Comparison of ENCODE assay signal across 16 mouse cellular contexts in genomic region chr7:64679771-64680479, GRCm38 (mm10).
DNase-seq lines count a peak whose midpoint lies in the region; ATAC-seq lines count a peak whose summit lies in the region.
"Had no signal": no experiment of that assay in that cellular context is flagged by ENCODE, and none has a peak within 500 bp of the region (broad histone marks: within the 10 kb centered on the region; RNA-seq: fewer than 3 reads in every experiment).

No protein-coding gene starts in this region.

- 84% methylated on average over 10 of the region's 10 CpGs for WGBS in hindbrain, embryonic 16.5 days
- WGBS in hindbrain, embryonic 10.5 days: 95% methylated on average over 10 of the region's 10 CpGs
- WGBS in kidney, embryonic 14.5 days: 88% methylated on average over 10 of the region's 10 CpGs

- H3K9ac ChIP-seq in hindbrain, embryonic 16.5 days (ENCODE audit: low read depth, low read length): no peak overlapping the region
- H3K9ac ChIP-seq in kidney, embryonic 14.5 days (ENCODE audit: low read depth, low read length): no peak overlapping the region
- H3K9ac ChIP-seq: embryonic facial prominence, embryonic 12.5 days; heart, embryonic 13.5 days; intestine, embryonic 15.5 days; lung, embryonic 14.5 days; neural tube, embryonic 13.5 days had no signal

- no peak overlapping the region for H3K4me3 ChIP-seq in hindbrain, embryonic 16.5 days (ENCODE audit: low read length)
- H3K4me3 ChIP-seq in hindbrain, embryonic 10.5 days: no peak overlapping the region
- no peak overlapping the region for H3K4me3 ChIP-seq in kidney, embryonic 14.5 days (ENCODE audit: low read length)
- H3K4me3 ChIP-seq: embryonic facial prominence, embryonic 12.5 days; heart, embryonic 13.5 days; intestine, embryonic 15.5 days; limb, embryonic 10.5 days; neural tube, embryonic 13.5 days had no signal

- peak; percentile 63 for ATAC-seq in hindbrain, embryonic 16.5 days
- no peak for ATAC-seq in kidney, embryonic 14.5 days (ENCODE audit: low FRiP score, low TSS enrichment)
- ATAC-seq: intestine, embryonic 15.5 days had no signal

- H3K27me3 ChIP-seq in hindbrain, embryonic 16.5 days (replicated peaks; ENCODE audit: control insufficient read depth, insufficient read depth, low read length): no peaks in the 10 kb centered on the region
- no peaks in the 10 kb centered on the region for H3K27me3 ChIP-seq in hindbrain, embryonic 10.5 days (ENCODE audit: insufficient read depth, poor library complexity, severe bottlenecking)
- no peaks in the 10 kb centered on the region for H3K27me3 ChIP-seq in kidney, embryonic 14.5 days (ENCODE audit: control insufficient read depth, insufficient read depth, low read length)
- H3K27me3 ChIP-seq: embryonic facial prominence, embryonic 12.5 days; heart, embryonic 13.5 days; intestine, embryonic 15.5 days; neural tube, embryonic 13.5 days had no signal

- no peaks in the 10 kb centered on the region for H3K36me3 ChIP-seq in hindbrain, embryonic 16.5 days (ENCODE audit: control insufficient read depth, insufficient read depth, low read length)
- H3K36me3 ChIP-seq in hindbrain, embryonic 10.5 days: no peaks in the 10 kb centered on the region
- H3K36me3 ChIP-seq in kidney, embryonic 14.5 days (ENCODE audit: control insufficient read depth, insufficient read depth, low read length): no peaks in the 10 kb centered on the region
- H3K36me3 ChIP-seq: embryonic facial prominence, embryonic 12.5 days; heart, embryonic 13.5 days; intestine, embryonic 15.5 days; limb, embryonic 10.5 days; neural tube, embryonic 13.5 days had no signal

- no peak overlapping the region for H3K4me2 ChIP-seq in hindbrain, embryonic 16.5 days (ENCODE audit: low read length)
- no peak overlapping the region for H3K4me2 ChIP-seq in kidney, embryonic 14.5 days (replicated peaks; ENCODE audit: low read depth, low read length)
- H3K4me2 ChIP-seq: embryonic facial prominence, embryonic 12.5 days; heart, embryonic 13.5 days; intestine, embryonic 15.5 days; liver, embryonic 11.5 days; lung, embryonic 14.5 days; neural tube, embryonic 13.5 days had no signal

- no peaks in the 10 kb centered on the region; the same call in 1 of the 2 replicates for H3K9me3 ChIP-seq in hindbrain, embryonic 16.5 days (ENCODE audit: control insufficient read depth, low read length)
- H3K9me3 ChIP-seq in hindbrain, embryonic 10.5 days: no peaks in the 10 kb centered on the region
- H3K9me3 ChIP-seq in kidney, embryonic 14.5 days (ENCODE audit: control insufficient read depth, low read length): no peaks in the 10 kb centered on the region
- H3K9me3 ChIP-seq: embryonic facial prominence, embryonic 12.5 days; intestine, embryonic 15.5 days; limb, embryonic 10.5 days; neural tube, embryonic 13.5 days had no signal

- H3K27ac ChIP-seq in hindbrain, embryonic 16.5 days (ENCODE audit: low read depth, low read length): no peak overlapping the region
- no peak overlapping the region for H3K27ac ChIP-seq in hindbrain, embryonic 10.5 days
- no peak overlapping the region for H3K27ac ChIP-seq in kidney, embryonic 14.5 days (ENCODE audit: low read depth, low read length)
- H3K27ac ChIP-seq: embryonic facial prominence, embryonic 12.5 days; heart, embryonic 13.5 days; intestine, embryonic 15.5 days; limb, embryonic 10.5 days; neural tube, embryonic 13.5 days; stomach, postnatal 0 days had no signal

- no peak for DNase-seq in hindbrain, embryonic 10.5 days (ENCODE audit: low spot score)
- peak; percentile 53 for DNase-seq in Muller cell, postnatal 12 days (ENCODE audit: inconsistent ontology term)
- peak; percentile 68 for DNase-seq in brain, adult 2 months (ENCODE audit: low read depth, low spot score)
- peak; percentile 45 to 55 for DNase-seq in cerebellum, postnatal 10 days
- no peak for DNase-seq in lung, postnatal 36 days
- DNase-seq: heart, postnatal 4 days; lung, embryonic 14.5 days had no signal

- no peaks in the 10 kb centered on the region for H3K4me1 ChIP-seq in hindbrain, embryonic 16.5 days (ENCODE audit: control insufficient read depth, insufficient read depth, low read depth, low read length)
- no peaks in the 10 kb centered on the region for H3K4me1 ChIP-seq in hindbrain, embryonic 10.5 days (replicated peaks)
- no peaks in the 10 kb centered on the region for H3K4me1 ChIP-seq in kidney, embryonic 14.5 days (ENCODE audit: control insufficient read depth, insufficient read depth, low read length)
- H3K4me1 ChIP-seq: embryonic facial prominence, embryonic 12.5 days; heart, embryonic 13.5 days; intestine, embryonic 15.5 days; limb, embryonic 10.5 days had no signal

Comparison
In these comparisons a context has a peak if more than half of its experiments do, and no peak if none do; other contexts are left out.
1. DNase-seq: peak in Muller cell, postnatal 12 days (single experiment), brain, adult 2 months (single experiment) and cerebellum, postnatal 10 days (2 of 2); none in hindbrain, embryonic 10.5 days (single experiment) and lung, postnatal 36 days (single experiment).